Mouse (Mus musculus) stomach, embryonic 16.5 days (tissue): Measurements from ENCODE around the gene Col4a2. TPM values are rescaled to one million over a fixed set of nuclear protein-coding genes. Genes with fewer than 3 reads are reported as not detected.

Experiments
- ATAC-seq: fragments of 200-750 bp; cut with Nextera tagmentation; 2 replicates; pipeline ENCODE4 v1.8.0; 2017; ENCODE audit warnings: moderate number of reproducible peaks, moderate TSS enrichment; ENCODE audit not compliant: insufficient read depth, low FRiP score
- H3K27ac ChIP-seq: fragments of 300-500 bp; sonication (generic); 2 replicates; pipeline ENCODE4 v1.5.1; 2014; ENCODE audit warnings: low read length
- H3K27me3 ChIP-seq: fragments of 300-500 bp; sonication (generic); 2 replicates; pipeline ENCODE4 v1.6.1; 2014; ENCODE audit warnings: low read length, control low read depth, mixed read lengths; ENCODE audit not compliant: control insufficient read depth, insufficient read depth
- H3K36me3 ChIP-seq: fragments of 300-500 bp; sonication (generic); 2 replicates; pipeline ENCODE4 v1.6.1; 2014; ENCODE audit warnings: low read length; ENCODE audit not compliant: control insufficient read depth, insufficient read depth
- H3K4me1 ChIP-seq: fragments of 300-500 bp; sonication (generic); 2 replicates; pipeline ENCODE4 v1.6.1; 2014; ENCODE audit warnings: low read length, control low read depth, mixed read lengths; ENCODE audit not compliant: control insufficient read depth, insufficient read depth
- H3K4me2 ChIP-seq: fragments of 300-500 bp; sonication (generic); 2 replicates; pipeline ENCODE4 v1.6.1; 2014; ENCODE audit warnings: low read depth, low read length, mixed read lengths
- H3K4me3 ChIP-seq: fragments of 300-500 bp; sonication (generic); replicated peaks from 2 replicates; pipeline ENCODE4 v1.5.1; 2014; ENCODE audit warnings: mild to moderate bottlenecking, low read length
- H3K9ac ChIP-seq: fragments of 300-500 bp; sonication (generic); 2 replicates; pipeline ENCODE4 v1.6.1; 2014; ENCODE audit warnings: low read length
- H3K9me3 ChIP-seq: fragments of 300-500 bp; sonication (generic); replicated peaks from 2 replicates; pipeline ENCODE4 v1.6.1; 2016; ENCODE audit warnings: low read length, control low read depth; ENCODE audit not compliant: control insufficient read depth
- whole genome bisulfite sequencing: fragments of 180-500 bp; shearing (Covaris S2); extraction: QIAGEN DNeasy Blood & Tissue Kit; methylation state at CpG from one replicate; pipeline ENCODE4 v1.1.7; 2014; 5-methylcytosine and 5-hydroxymethylcytosine counted together
- polyA plus RNA-seq: library from polyadenylated mRNA; unstranded; fragments of >200 nt; fragmentation: Nextera tagmentation; extraction: Ambion mirVana; gene quantifications from 2 replicates; pipeline ENCODE4 v1.2.1, GENCODE M21; 2015

The Col4a2 gene
- polyA plus RNA-seq, 1 experiment from 2014 or later, result 65.2 TPM

- H3K4me1 ChIP-seq, result peaks cover 15% of the 10 kb centered on the region
- no peaks in the 10 kb centered on the region for H3K36me3 ChIP-seq
- H3K9ac ChIP-seq, result no peak overlapping the region
- H3K4me2 ChIP-seq, result no peak overlapping the region
- WGBS, result 71% methylated on average over 3 of the region's 3 CpGs
- no peak overlapping the region for H3K27ac ChIP-seq
- no peak for ATAC-seq
- no peaks in the 10 kb centered on the region for H3K9me3 ChIP-seq
- no peaks in the 10 kb centered on the region for H3K27me3 ChIP-seq
- H3K4me3 ChIP-seq, result no peak overlapping the region
These were observed 25.5 kb upstream of the Col4a2 start for GRCm38 (mm10) chr8:11287139-11287538.

- Histone ChIP-seq H3K4me3 (no peak overlapping the region), H3K4me2 (no peak overlapping the region), H3K9me3 (no peaks in the 10 kb centered on the region), H3K36me3 (no peaks in the 10 kb centered on the region), H3K27ac (no peak overlapping the region), H3K9ac (no peak overlapping the region), H3K27me3 (no peaks in the 10 kb centered on the region), H3K4me1 (peaks cover 15% of the 10 kb centered on the region)
- no peak for ATAC-seq
- 64% methylated on average over 6 of the region's 6 CpGs for WGBS
These were observed 24.3 kb upstream of the Col4a2 start for GRCm38 (mm10) chr8:11288286-11288685.

GRCm38 (mm10) chr8:11290533-11290932 lies 22.1 kb upstream of the Col4a2 start:
- Histone ChIP-seq H3K4me2 (no peak overlapping the region), H3K36me3 (no peaks in the 10 kb centered on the region), H3K27ac (no peak overlapping the region), H3K4me3 (no peak overlapping the region), H3K9me3 (no peaks in the 10 kb centered on the region), H3K9ac (no peak overlapping the region), H3K4me1 (peaks cover 13% of the 10 kb centered on the region), H3K27me3 (no peaks in the 10 kb centered on the region)
- 6% methylated on average over 1 of the region's 1 CpGs for WGBS
- no peak for ATAC-seq

- no peak for ATAC-seq
- H3K4me1 ChIP-seq, result peaks cover 27% of the 10 kb centered on the region
- 32% methylated on average over 3 of the region's 3 CpGs for WGBS
- no peaks in the 10 kb centered on the region for H3K27me3 ChIP-seq
- no peak overlapping the region for H3K4me3 ChIP-seq
- H3K27ac ChIP-seq, result no peak overlapping the region
- no peak overlapping the region for H3K9ac ChIP-seq
- no peaks in the 10 kb centered on the region for H3K36me3 ChIP-seq
- no peak overlapping the region for H3K4me2 ChIP-seq
- no peaks in the 10 kb centered on the region for H3K9me3 ChIP-seq
These were observed 20.0 kb upstream of the Col4a2 start for GRCm38 (mm10) chr8:11292611-11293010.

- no peak overlapping the region for H3K27ac ChIP-seq
- no peaks in the 10 kb centered on the region for H3K9me3 ChIP-seq
- no peak for ATAC-seq
- peaks cover 36% of the 10 kb centered on the region for H3K4me1 ChIP-seq
- no peak overlapping the region for H3K4me3 ChIP-seq
- H3K27me3 ChIP-seq, result no peaks in the 10 kb centered on the region
- no peak overlapping the region for H3K9ac ChIP-seq
- WGBS, result 75% methylated on average over 10 of the region's 10 CpGs
- no peak overlapping the region for H3K4me2 ChIP-seq
- no peaks in the 10 kb centered on the region for H3K36me3 ChIP-seq
These were observed 16.2 kb upstream of the Col4a2 start for GRCm38 (mm10) chr8:11296282-11296943.

- 75% methylated on average over 8 of the region's 8 CpGs for WGBS
- H3K9ac ChIP-seq, result no peak overlapping the region
- 0 out of 2 replicates have a peak overlapping the region, but pooled peaks have one; percentile 17 for H3K27ac ChIP-seq
- peaks cover 36% of the 10 kb centered on the region for H3K4me1 ChIP-seq
- no peak overlapping the region for H3K4me3 ChIP-seq
- H3K27me3 ChIP-seq, result no peaks in the 10 kb centered on the region
- H3K4me2 ChIP-seq, result no peak overlapping the region
- peak; percentile 14; the same call in 1 of the 2 replicates for ATAC-seq
- no peaks in the 10 kb centered on the region for H3K36me3 ChIP-seq
- H3K9me3 ChIP-seq, result no peaks in the 10 kb centered on the region
These were observed 15.3 kb upstream of the Col4a2 start for GRCm38 (mm10) chr8:11297141-11297838.

- Histone ChIP-seq H3K4me1 (peaks cover 36% of the 10 kb centered on the region), H3K9me3 (no peaks in the 10 kb centered on the region)
- WGBS, result 38% methylated on average over 12 of the region's 12 CpGs
These were observed 13.9 kb upstream of the Col4a2 start for GRCm38 (mm10) chr8:11298531-11299316.

GRCm38 (mm10) chr8:11299317-11299602 lies 13.3 kb upstream of the Col4a2 start:
- Histone ChIP-seq H3K36me3 (no peaks in the 10 kb centered on the region), H3K9ac (peak overlapping the region; percentile 28; the same call in 1 of the 2 replicates), H3K27ac (peak overlapping the region; percentile 88), H3K4me3 (no peak overlapping the region), H3K27me3 (no peaks in the 10 kb centered on the region), H3K9me3 (no peaks in the 10 kb centered on the region), H3K4me2 (peak overlapping the region; percentile 13; the same call in 1 of the 2 replicates), H3K4me1 (peaks cover 36% of the 10 kb centered on the region)
- WGBS, result 34% methylated on average over 3 of the region's 3 CpGs
- 0 out of 2 replicates have a peak, but pooled peaks have one; percentile 4 for ATAC-seq

More at GRCm38 (mm10) chr8:11298531-11299316, 13.9 kb upstream of the Col4a2 start:
- Histone ChIP-seq H3K4me2 (peak overlapping the region; percentile 13; the same call in 1 of the 2 replicates), H3K27ac (peak overlapping the region; percentile 88), H3K4me3 (no peak overlapping the region), H3K27me3 (no peaks in the 10 kb centered on the region), H3K9ac (peak overlapping the region; percentile 12; the same call in 1 of the 2 replicates), H3K36me3 (no peaks in the 10 kb centered on the region)
- 0 out of 2 replicates have a peak, but pooled peaks have one; percentile 19 for ATAC-seq

- WGBS, result 61% methylated on average over 8 of the region's 8 CpGs
- H3K4me1 ChIP-seq, result peaks cover 38% of the 10 kb centered on the region
These were observed 12.2 kb upstream of the Col4a2 start for GRCm38 (mm10) chr8:11300436-11300835.

More at GRCm38 (mm10) chr8:11300436-11300835, 12.2 kb upstream of the Col4a2 start:
- H3K36me3 ChIP-seq, result no peaks in the 10 kb centered on the region
- H3K4me3 ChIP-seq, result no peak overlapping the region
- no peaks in the 10 kb centered on the region for H3K9me3 ChIP-seq
- H3K27ac ChIP-seq, result peak overlapping the region; percentile 26; the same call in 1 of the 2 replicates
- ATAC-seq, result no peak
- H3K27me3 ChIP-seq, result no peaks in the 10 kb centered on the region
- no peak overlapping the region for H3K9ac ChIP-seq
- H3K4me2 ChIP-seq, result no peak overlapping the region
